In genomic region chr7:132306671-132307412, GRCm38 (mm10) we compare ENCODE assay signal across 13 mouse cellular contexts.
"Had no signal": no experiment of that assay in that cellular context is flagged by ENCODE, and none has a peak within 500 bp of the region (broad histone marks: within the 10 kb centered on the region; RNA-seq: fewer than 3 reads in every experiment).

No protein-coding gene starts in this region.

- H3K4me2 ChIP-seq: lung, embryonic 14.5 days; midbrain, embryonic 11.5 days; midbrain, embryonic 13.5 days; midbrain, embryonic 15.5 days; neural tube, embryonic 12.5 days had no signal

- H3K9ac ChIP-seq: lung, embryonic 14.5 days; midbrain, embryonic 13.5 days; midbrain, embryonic 15.5 days; neural tube, embryonic 12.5 days had no signal

- ATAC-seq: midbrain, embryonic 13.5 days; midbrain, embryonic 15.5 days had no signal

- H3K36me3 ChIP-seq: midbrain, embryonic 13.5 days; midbrain, embryonic 15.5 days; neural tube, embryonic 12.5 days had no signal

- H3K27ac ChIP-seq: macrophage; midbrain, embryonic 13.5 days; midbrain, embryonic 15.5 days; neural tube, embryonic 12.5 days had no signal

- H3K9me3 ChIP-seq: megakaryocyte, embryonic 14.5 days; midbrain, embryonic 13.5 days; midbrain, embryonic 15.5 days; neural tube, embryonic 12.5 days had no signal

- H3K4me3 ChIP-seq: megakaryocyte, embryonic 14.5 days; midbrain, embryonic 13.5 days; midbrain, embryonic 15.5 days; neural tube, embryonic 12.5 days had no signal

- H3K27me3 ChIP-seq: midbrain, embryonic 13.5 days; midbrain, embryonic 15.5 days; neural tube, embryonic 12.5 days had no signal

- DNase-seq: retina, postnatal 1 day; right cerebral cortex, adult 18-20 months; right cerebral cortex, postnatal 25 days; right cerebral cortex, postnatal 4 days; thymus, adult 18-20 months; thymus, postnatal 36 days had no signal
